Mouse (Mus musculus) lung, embryonic 14.5 days (tissue): ENCODE results near the gene Rpl36a-ps1. TPM values are rescaled to one million over a fixed set of nuclear protein-coding genes. Genes with fewer than 3 reads are reported as not detected.

ENCODE experiments used
- ATAC-seq: fragments of 200-750 bp; cut with Nextera tagmentation; 2 replicates; pipeline ENCODE4 v1.8.0; 2017; ENCODE audit warnings: mild to moderate bottlenecking, moderate TSS enrichment, moderate library complexity; ENCODE audit not compliant: insufficient read depth
- DNase-seq: peaks from one replicate; pipeline ENCODE4 v3.0.0-alpha.2; 2015
- H3K27ac ChIP-seq: fragments of 300-500 bp; sonication (generic); 2 replicates; pipeline ENCODE4 v1.5.1; 2014; ENCODE audit warnings: low read depth, mild to moderate bottlenecking, moderate library complexity
- H3K27me3 ChIP-seq: fragments of 300-500 bp; sonication (generic); 2 replicates; pipeline ENCODE4 v1.6.1; 2014; ENCODE audit warnings: low read length, control low read depth; ENCODE audit not compliant: insufficient read depth
- H3K36me3 ChIP-seq: fragments of 300-500 bp; sonication (generic); 2 replicates; pipeline ENCODE4 v1.6.1; 2014; ENCODE audit warnings: control low read depth; ENCODE audit not compliant: insufficient read depth
- H3K4me1 ChIP-seq: fragments of 300-500 bp; sonication (generic); 2 replicates; pipeline ENCODE4 v1.6.1; 2014; ENCODE audit warnings: antibody characterized with exemption, control low read depth; ENCODE audit not compliant: insufficient read depth
- H3K4me2 ChIP-seq: fragments of 300-500 bp; sonication (generic); 2 replicates; pipeline ENCODE4 v1.6.1; 2014; ENCODE audit warnings: mild to moderate bottlenecking
- H3K4me3 ChIP-seq: fragments of 300-500 bp; sonication (generic); 2 replicates; pipeline ENCODE4 v1.5.1; 2014; ENCODE audit warnings: low read depth, low read length
- H3K9ac ChIP-seq: fragments of 300-500 bp; sonication (generic); 2 replicates; pipeline ENCODE4 v1.6.1; 2014
- H3K9me3 ChIP-seq: fragments of 300-500 bp; sonication (generic); 2 replicates; pipeline ENCODE4 v1.6.1; 2016; ENCODE audit warnings: low read depth, low read length, control low read depth
- CTCF ChIP-seq: IDR thresholded peaks from 2 replicates; pipeline ENCODE4 v1.5.1; 2016; ENCODE audit warnings: antibody characterized with exemption, low read depth
- WGBS: fragments of 180-500 bp; shearing (Covaris S2); extraction: QIAGEN DNeasy Blood & Tissue Kit; methylation state at CpG from one replicate; pipeline ENCODE4 v1.1.7; 2014; 5-methylcytosine and 5-hydroxymethylcytosine counted together
- polyA plus RNA-seq: library from polyadenylated mRNA; unstranded; fragments of >200 nt; fragmentation: Nextera tagmentation; extraction: Ambion mirVana; gene quantifications from 2 replicates; pipeline ENCODE4 v1.2.1, GENCODE M21; 2014

The Rpl36a-ps1 gene
- polyA plus RNA-seq, 1 experiment from 2014 or later: 2.1 TPM

GRCm38 (mm10) chr14:99010224-99010919 lies 16.3 kb upstream of the Rpl36a-ps1 start:
- H3K27ac ChIP-seq: peak overlapping the region; percentile 61; the same call in 1 of the 2 replicates
- TF ChIP-seq CTCF: no peak
- H3K9ac ChIP-seq: no peak overlapping the region
- H3K27me3 ChIP-seq: no peaks in the 10 kb centered on the region
- H3K36me3 ChIP-seq: no peaks in the 10 kb centered on the region
- peaks cover 4% of the 10 kb centered on the region; the same call in 1 of the 2 replicates for H3K4me1 ChIP-seq
- DNase-seq (no peak), ATAC-seq (no peak)
- H3K4me3 ChIP-seq: no peak overlapping the region
- H3K9me3 ChIP-seq: no peaks in the 10 kb centered on the region
- H3K4me2 ChIP-seq: no peak overlapping the region
- 43% methylated on average over 8 of the region's 8 CpGs for WGBS

GRCm38 (mm10) chr14:98992482-98992881 lies 1.6 kb downstream of the Rpl36a-ps1 start:
- Histone ChIP-seq H3K9ac (no peak overlapping the region), H3K9me3 (no peaks in the 10 kb centered on the region)
- ATAC-seq: no peak

GRCm38 (mm10) chr14:98990636-98991035 lies 3.5 kb downstream of the Rpl36a-ps1 start:
- Histone ChIP-seq H3K9me3 (no peaks in the 10 kb centered on the region), H3K4me1 (no peaks in the 10 kb centered on the region), H3K9ac (no peak overlapping the region), H3K36me3 (no peaks in the 10 kb centered on the region), H3K27ac (no peak overlapping the region), H3K27me3 (no peaks in the 10 kb centered on the region), H3K4me2 (no peak overlapping the region), H3K4me3 (no peak overlapping the region)
- ATAC-seq: no peak
- TF ChIP-seq CTCF: no peak
- 35% methylated on average over 3 of the region's 3 CpGs for WGBS
- peak; percentile 62 for DNase-seq

More at GRCm38 (mm10) chr14:98992482-98992881, 1.6 kb downstream of the Rpl36a-ps1 start:
- H3K4me1 ChIP-seq: no peaks in the 10 kb centered on the region
- no peaks in the 10 kb centered on the region for H3K27me3 ChIP-seq
- H3K36me3 ChIP-seq: no peaks in the 10 kb centered on the region
- no peak for TF ChIP-seq CTCF
- no peak for DNase-seq
- no peak overlapping the region for H3K4me2 ChIP-seq
- no peak overlapping the region for H3K4me3 ChIP-seq
- WGBS: 84% methylated on average over 2 of the region's 2 CpGs
- H3K27ac ChIP-seq: no peak overlapping the region

- no peak overlapping the region for H3K27ac ChIP-seq
- no peaks in the 10 kb centered on the region for H3K36me3 ChIP-seq
- no peaks in the 10 kb centered on the region for H3K27me3 ChIP-seq
- no peak for TF ChIP-seq CTCF
- no peaks in the 10 kb centered on the region for H3K4me1 ChIP-seq
- no peaks in the 10 kb centered on the region for H3K9me3 ChIP-seq
- H3K9ac ChIP-seq: no peak overlapping the region
- H3K4me2 ChIP-seq: no peak overlapping the region
- ATAC-seq (no peak), DNase-seq (no peak)
- no peak overlapping the region for H3K4me3 ChIP-seq
- WGBS: 26% methylated on average over 3 of the region's 3 CpGs
These were observed 4.3 kb downstream of the Rpl36a-ps1 start for GRCm38 (mm10) chr14:98989818-98990217.

GRCm38 (mm10) chr14:98971921-98972320 lies 22.2 kb downstream of the Rpl36a-ps1 start:
- WGBS: 29% methylated on average over 4 of the region's 4 CpGs
- Histone ChIP-seq H3K9ac (no peak overlapping the region), H3K4me1 (no peaks in the 10 kb centered on the region), H3K4me2 (no peak overlapping the region), H3K36me3 (no peaks in the 10 kb centered on the region), H3K9me3 (no peaks in the 10 kb centered on the region), H3K4me3 (no peak overlapping the region), H3K27ac (no peak overlapping the region), H3K27me3 (no peaks in the 10 kb centered on the region)
- ATAC-seq: peak; percentile 65; the same call in 1 of the 2 replicates
- DNase-seq: peak; percentile 9
- TF ChIP-seq CTCF: no peak

GRCm38 (mm10) chr14:98958978-98959658 lies 35.0 kb downstream of the Rpl36a-ps1 start:
- peak overlapping the region; percentile 26 for H3K4me2 ChIP-seq
- no peak overlapping the region for H3K9ac ChIP-seq
- TF ChIP-seq CTCF: 0 out of 2 replicates have a peak, but pooled peaks have one; percentile 5
- DNase-seq (peak; percentile 23), ATAC-seq (no peak; the same call in 1 of the 2 replicates)
- H3K9me3 ChIP-seq: no peaks in the 10 kb centered on the region
- no peaks in the 10 kb centered on the region for H3K36me3 ChIP-seq
- H3K27me3 ChIP-seq: no peaks in the 10 kb centered on the region
- H3K4me1 ChIP-seq: no peaks in the 10 kb centered on the region
- H3K4me3 ChIP-seq: no peak overlapping the region
- H3K27ac ChIP-seq: no peak overlapping the region
- 31% methylated on average over 17 of the region's 17 CpGs for WGBS

- Histone ChIP-seq H3K27me3 (no peaks in the 10 kb centered on the region), H3K9me3 (no peaks in the 10 kb centered on the region), H3K4me3 (no peak overlapping the region), H3K36me3 (no peaks in the 10 kb centered on the region), H3K4me2 (no peak overlapping the region), H3K9ac (no peak overlapping the region), H3K27ac (no peak overlapping the region), H3K4me1 (no peaks in the 10 kb centered on the region)
- no peak for ATAC-seq
- no peak for DNase-seq
- no peak for TF ChIP-seq CTCF
- 92% methylated on average over 9 of the region's 9 CpGs for WGBS
These were observed 37.3 kb downstream of the Rpl36a-ps1 start for GRCm38 (mm10) chr14:98956788-98957187.
